8 mouse cellular contexts compared by ENCODE assay signal in the genomic region with DNA sequence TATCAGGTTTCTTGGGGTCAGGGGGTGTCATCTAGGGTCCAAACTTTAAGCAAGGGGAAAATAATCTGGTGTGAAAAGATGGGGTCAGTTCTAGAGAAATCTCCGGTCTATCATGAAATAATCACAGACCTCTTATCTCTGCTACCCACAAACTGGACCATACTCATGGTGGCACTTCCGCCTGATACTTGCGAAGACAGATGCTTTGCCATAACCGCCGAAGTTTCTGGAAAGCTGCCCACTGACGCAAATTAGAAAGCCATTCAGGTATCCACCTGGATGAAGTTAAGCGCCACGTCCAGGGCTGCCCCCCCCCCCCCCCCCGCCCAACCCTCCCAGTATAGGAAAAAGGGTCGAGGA. TPM values are rescaled to one million over a fixed set of nuclear protein-coding genes. Genes with fewer than 3 reads are reported as not detected.
DNase-seq lines count a peak whose midpoint lies in the region; ATAC-seq lines count a peak whose summit lies in the region.

No protein-coding gene starts in this region.

- H3K4me2 ChIP-seq in lung, embryonic 16.5 days (ENCODE audit: low read depth, low read length): peak overlapping the region; percentile 76

- H3K9me3 ChIP-seq in lung, embryonic 16.5 days (ENCODE audit: control insufficient read depth, low read length): no peaks in the 10 kb centered on the region
- no peaks in the 10 kb centered on the region for H3K9me3 ChIP-seq in hindbrain, embryonic 10.5 days

- H3K27me3 ChIP-seq in lung, embryonic 16.5 days (ENCODE audit: control insufficient read depth, insufficient read depth, low read depth, low read length): no peaks in the 10 kb centered on the region
- no peaks in the 10 kb centered on the region for H3K27me3 ChIP-seq in hindbrain, embryonic 10.5 days (ENCODE audit: insufficient read depth, poor library complexity, severe bottlenecking)

- peaks cover 62% of the 10 kb centered on the region for H3K79me2 ChIP-seq in macrophage (ENCODE audit: inconsistent target)

- H3K4me3 ChIP-seq in lung, embryonic 16.5 days (ENCODE audit: low read length): peak overlapping the region; percentile 90
- H3K4me3 ChIP-seq in hindbrain, embryonic 10.5 days: peak overlapping the region; percentile 96
- peak overlapping the region; percentile 38 for H3K4me3 ChIP-seq in macrophage (ENCODE audit: inconsistent target)

- H3K36me3 ChIP-seq in lung, embryonic 16.5 days (ENCODE audit: control insufficient read depth, insufficient read depth, low read length): no peaks in the 10 kb centered on the region
- H3K36me3 ChIP-seq in hindbrain, embryonic 10.5 days: peaks cover 11% of the 10 kb centered on the region; the same call in 1 of the 2 replicates
- H3K36me3 ChIP-seq in macrophage (ENCODE audit: inconsistent target): no peaks in the 10 kb centered on the region

- intact Hi-C loops in gastrocnemius, postnatal 14 days (cut with DNase I; ENCODE audit: low total_unique reads): no loop called here

- peak overlapping the region; percentile 97 for H3K9ac ChIP-seq in lung, embryonic 16.5 days (ENCODE audit: low read length)

- H3K27ac ChIP-seq in lung, embryonic 16.5 days (ENCODE audit: low read length): peak overlapping the region; percentile 97
- H3K27ac ChIP-seq in hindbrain, embryonic 10.5 days: peak overlapping the region; percentile 97
- H3K27ac ChIP-seq in macrophage: 0 out of 2 replicates have a peak overlapping the region, but pooled peaks have one; percentile 7

- ATAC-seq in lung, embryonic 16.5 days (ENCODE audit: low read depth): no peak

- no peak for DNase-seq in lung, postnatal 25 days (ENCODE audit: low spot score)
- peak; percentile 36 for DNase-seq in cerebellum, adult 8-10 months
- no peak for DNase-seq in hindbrain, embryonic 10.5 days (ENCODE audit: low spot score)
- DNase-seq in thymus, postnatal 36 days: no peak
- DNase-seq in thymus, postnatal 10 days (ENCODE audit: low spot score in 2 of 2): no peak
- no peak for DNase-seq in gastrocnemius, postnatal 14 days

- WGBS in lung, embryonic 16.5 days: 1% methylated on average over 8 of the region's 10 CpGs
- WGBS in hindbrain, embryonic 10.5 days: 10% methylated on average over 10 of the region's 10 CpGs
- WGBS in macrophage (ENCODE audit: missing documents): 3% methylated on average over 9 of the region's 10 CpGs

- H3K4me1 ChIP-seq in lung, embryonic 16.5 days (replicated peaks; ENCODE audit: control insufficient read depth, insufficient read depth, low read length): peaks cover 8% of the 10 kb centered on the region
- peaks cover 34% of the 10 kb centered on the region for H3K4me1 ChIP-seq in hindbrain, embryonic 10.5 days (replicated peaks)

RNA-seq across cellular contexts. Expression of gene Dcaf5, which starts 1.8 kb away (rescaled TPM):
- 9.8 and 11.6 TPM in 2 replicates for polyA plus RNA-seq in lung, embryonic 16.5 days (2015; fragmentation: Nextera tagmentation; extraction: Ambion mirVana)
- 12.1 and 12.8 TPM in 2 replicates for polyA plus RNA-seq in hindbrain, embryonic 10.5 days (2016; fragmentation: Nextera tagmentation; extraction: Ambion mirVana)
- total RNA-seq in macrophage (2018; cell fraction: chromatin; rRNA removed): 10 to 100 TPM in 23 of 26 experiments, 1 to 10 TPM in 3; 3.6 to 46.3 (median 31.4) TPM
- total RNA-seq in macrophage (2018; cell fraction: cytosol; rRNA removed): 10 to 100 TPM in 22 of 26 experiments, 1 to 10 TPM in 4; 5.5 to 23.6 (median 17.8) TPM
- 10 to 100 TPM in 21 of 26 experiments, 1 to 10 TPM in 5; 5.4 to 44.9 (median 24.4) TPM for total RNA-seq in macrophage (2018; cell fraction: nucleus; rRNA removed)
- polyA plus RNA-seq in macrophage (2018): 12.4 to 17.4 TPM (median 12.8 TPM) in 3 replicates
- total RNA-seq in gastrocnemius, postnatal 14 days (2021): 10 to 100 TPM; 26.0 to 27.2 TPM

RNA-seq across cellular contexts. Expression of gene Exd2, which starts 28.3 kb away (rescaled TPM):
- 29.6 and 30.7 TPM in 2 replicates for polyA plus RNA-seq in lung, embryonic 16.5 days (2015; fragmentation: Nextera tagmentation; extraction: Ambion mirVana)
- 36.0 and 40.6 TPM in 2 replicates for polyA plus RNA-seq in hindbrain, embryonic 10.5 days (2016; fragmentation: Nextera tagmentation; extraction: Ambion mirVana)
- 10 to 100 TPM in 24 of 26 experiments, 1 to 10 TPM in 2; 6.8 to 54.9 (median 27.1) TPM for total RNA-seq in macrophage (2018; cell fraction: chromatin; rRNA removed)
- 10 to 100 TPM in 5 of 26 experiments, 1 to 10 TPM in 21; 5.9 to 10.9 (median 8.5) TPM for total RNA-seq in macrophage (2018; cell fraction: cytosol; rRNA removed)
- total RNA-seq in macrophage (2018; cell fraction: nucleus; rRNA removed): 10 to 100 TPM in 23 of 26 experiments, 1 to 10 TPM in 3; 6.0 to 48.9 (median 20.0) TPM
- polyA plus RNA-seq in macrophage (2018): 6.5 to 8.1 TPM (median 6.5 TPM) in 3 replicates
- total RNA-seq in gastrocnemius, postnatal 14 days (2021): 10 to 100 TPM; 21.4 to 27.0 TPM

Comparison
In these comparisons a context has a peak if more than half of its experiments do, and no peak if none do; other contexts are left out.
1. H3K27ac ChIP-seq: peak in every context shown above with its lines; median percentile 97 in lung, embryonic 16.5 days; 97 in hindbrain, embryonic 10.5 days; 7 in macrophage.
2. H3K4me3 ChIP-seq: peak in every context shown above with its lines; median percentile 96 in hindbrain, embryonic 10.5 days; 90 in lung, embryonic 16.5 days; 38 in macrophage.